Mouse (Mus musculus): ENCODE results near the gene Rgp1.
A peak's percentile ranks its signal among the peaks of the same experiment; 100 is the strongest.
"Not testable (repeated sequence)": the region's sequence is repeated elsewhere in the genome, so short reads cannot be mapped to it uniquely, and the experiment has no call there.

Gene Rgp1

DNA sequence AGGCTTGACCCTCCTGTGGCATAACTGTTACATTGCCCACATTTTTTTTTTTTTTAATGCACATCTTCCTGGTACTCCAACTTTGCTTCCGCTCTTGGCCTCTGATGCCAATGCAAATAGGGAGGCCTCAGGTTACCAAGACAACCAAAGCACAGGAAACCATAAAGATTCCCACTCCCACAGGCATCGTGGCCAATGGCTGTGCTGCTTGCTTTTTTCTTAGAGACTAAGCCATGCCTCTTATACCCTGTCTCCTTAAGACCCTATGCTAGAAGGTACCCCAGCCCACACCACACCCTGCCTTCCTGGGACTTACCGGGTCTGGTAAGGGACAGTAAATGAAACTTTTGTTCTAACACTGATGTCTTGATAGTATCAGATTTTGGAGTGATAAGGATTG, 14.9 kb downstream of the Rgp1 start:
- DNase-seq (ENCODE audit: low spot score in 2 of 2): no peak

DNA sequence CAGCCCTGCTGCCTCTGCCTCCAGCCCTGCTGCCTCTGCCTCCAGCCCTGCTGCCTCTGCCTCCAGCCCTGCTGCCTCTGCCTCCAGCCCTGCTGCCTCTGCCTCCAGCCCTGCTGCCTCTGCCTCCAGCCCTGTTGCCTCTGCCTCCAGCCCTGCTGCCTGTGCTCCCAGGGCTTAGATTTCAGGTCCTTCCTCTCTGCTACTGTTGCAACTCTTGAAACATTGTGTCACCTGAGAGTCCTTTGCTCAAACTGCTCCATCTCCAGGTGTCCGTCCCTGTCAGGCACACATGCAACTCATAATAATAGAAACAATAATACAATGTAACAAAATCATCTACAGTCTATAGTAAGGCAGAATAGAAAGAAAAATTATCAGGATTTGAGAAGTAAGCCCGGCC, 18.1 kb downstream of the Rgp1 start:
- DNase-seq (ENCODE audit: low spot score in 2 of 2): not testable (repeated sequence)

DNA sequence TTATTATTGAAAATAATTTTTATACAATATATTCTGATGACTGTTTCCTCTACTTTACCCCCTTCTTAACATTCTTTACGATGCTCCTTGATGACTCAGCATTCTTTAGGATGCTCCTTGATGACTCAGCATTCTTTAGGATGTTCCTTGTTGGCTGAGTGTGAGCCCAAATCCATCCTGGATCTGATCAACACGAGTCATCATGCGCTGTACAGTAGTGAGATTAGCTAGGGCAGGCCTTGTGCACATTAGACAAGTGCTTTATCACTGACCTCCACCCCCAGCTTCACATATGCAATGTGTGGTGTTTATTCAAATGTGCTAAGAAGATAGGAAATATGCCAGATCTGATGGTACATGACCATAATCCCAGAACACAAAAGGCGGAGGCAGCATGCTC, 19.7 kb downstream of the Rgp1 start:
- no peak for DNase-seq (ENCODE audit: low spot score in 2 of 2)

DNA sequence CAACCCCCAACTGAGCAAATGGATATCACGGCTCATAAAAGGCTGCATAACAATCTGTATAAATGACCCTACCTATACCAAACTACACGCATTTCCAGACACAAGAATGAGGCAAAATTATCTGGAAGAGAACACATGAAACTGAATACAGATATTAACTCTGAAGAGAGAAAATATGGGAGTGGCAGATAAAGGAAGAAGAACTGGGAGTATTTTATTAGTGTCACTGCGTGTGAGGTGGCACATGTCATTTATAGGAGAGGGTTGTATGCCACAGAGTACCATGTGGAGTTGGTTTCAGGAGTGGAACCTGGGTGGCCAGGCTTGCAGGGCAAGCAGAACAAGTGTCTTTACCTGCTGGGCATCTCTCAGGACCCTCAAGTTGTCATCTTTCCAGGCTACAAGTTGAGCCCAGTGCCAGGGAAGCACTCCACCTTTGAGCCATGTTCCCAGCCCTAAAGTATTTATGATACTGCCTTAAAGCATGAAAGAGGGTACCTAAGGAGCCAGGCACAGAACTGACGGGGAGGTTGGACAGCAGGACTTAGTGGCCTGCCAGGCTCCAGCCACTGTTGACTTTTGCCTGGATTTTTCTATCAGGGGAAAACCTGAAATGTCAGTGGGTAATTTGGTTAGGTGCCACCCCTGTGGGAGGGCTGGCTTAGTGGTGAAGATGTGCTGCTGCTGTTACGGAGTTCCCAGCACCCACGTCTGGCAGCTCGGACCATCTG, 20.3 kb downstream of the Rgp1 start:
- DNase-seq (ENCODE audit: low spot score in 2 of 2): no peak

DNA sequence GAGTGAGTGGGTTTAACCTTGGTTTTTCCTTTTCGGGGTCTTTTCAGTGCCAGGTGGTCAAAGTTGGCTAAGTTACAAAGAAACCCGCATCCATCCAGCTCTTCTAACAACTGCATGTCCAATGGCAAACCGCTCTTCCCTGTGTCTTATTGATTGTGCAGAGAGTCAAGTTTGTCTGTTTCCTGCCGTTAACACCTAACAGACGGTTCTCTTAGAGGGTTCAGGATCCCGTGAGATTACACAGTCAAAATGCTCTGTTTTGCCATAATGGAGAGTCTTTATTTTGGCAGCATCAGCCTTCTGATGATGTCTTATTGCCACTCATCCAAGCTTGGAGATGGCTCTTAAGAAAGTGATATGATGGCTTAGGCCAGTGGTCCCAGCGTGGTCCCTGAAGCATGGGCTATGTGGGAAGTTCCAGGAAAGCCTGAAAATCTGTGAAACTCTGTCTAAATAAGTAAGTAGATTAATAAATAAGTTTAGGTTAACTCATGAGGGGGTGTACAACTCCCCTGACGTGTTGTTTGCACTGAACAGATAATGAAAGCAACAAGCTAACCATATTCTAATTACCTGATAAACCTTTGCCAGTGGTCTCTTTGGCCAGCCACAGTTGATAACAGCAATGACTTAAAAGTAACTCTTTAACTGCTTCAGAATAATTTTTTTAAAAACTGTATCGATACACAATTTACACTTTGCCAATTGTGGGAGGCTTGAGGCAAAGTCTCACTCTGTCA, 21.9 kb downstream of the Rgp1 start:
- no peak for DNase-seq (ENCODE audit: low spot score in 2 of 2)

DNA sequence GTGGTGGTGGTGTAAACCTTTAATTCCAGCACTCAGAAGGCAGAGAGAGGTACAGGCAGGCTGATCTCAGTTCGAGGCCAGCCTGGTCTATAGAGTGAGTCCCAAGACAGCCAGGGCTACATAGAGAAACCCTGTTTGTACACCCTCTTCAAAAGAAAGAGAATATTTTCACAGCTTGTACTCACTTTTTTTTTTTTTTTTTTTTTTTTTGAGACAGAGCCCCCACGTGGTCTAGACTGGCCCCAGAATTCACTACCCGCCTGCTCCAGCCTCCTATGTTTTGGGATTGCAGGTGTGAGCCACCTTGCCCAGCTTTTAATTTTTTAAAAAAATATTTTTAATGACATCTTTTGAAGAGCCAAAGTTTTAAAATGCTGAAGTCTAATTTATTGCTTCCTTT, 25.6 kb downstream of the Rgp1 start:
- no peak for DNase-seq (ENCODE audit: low spot score in 2 of 2)

DNA sequence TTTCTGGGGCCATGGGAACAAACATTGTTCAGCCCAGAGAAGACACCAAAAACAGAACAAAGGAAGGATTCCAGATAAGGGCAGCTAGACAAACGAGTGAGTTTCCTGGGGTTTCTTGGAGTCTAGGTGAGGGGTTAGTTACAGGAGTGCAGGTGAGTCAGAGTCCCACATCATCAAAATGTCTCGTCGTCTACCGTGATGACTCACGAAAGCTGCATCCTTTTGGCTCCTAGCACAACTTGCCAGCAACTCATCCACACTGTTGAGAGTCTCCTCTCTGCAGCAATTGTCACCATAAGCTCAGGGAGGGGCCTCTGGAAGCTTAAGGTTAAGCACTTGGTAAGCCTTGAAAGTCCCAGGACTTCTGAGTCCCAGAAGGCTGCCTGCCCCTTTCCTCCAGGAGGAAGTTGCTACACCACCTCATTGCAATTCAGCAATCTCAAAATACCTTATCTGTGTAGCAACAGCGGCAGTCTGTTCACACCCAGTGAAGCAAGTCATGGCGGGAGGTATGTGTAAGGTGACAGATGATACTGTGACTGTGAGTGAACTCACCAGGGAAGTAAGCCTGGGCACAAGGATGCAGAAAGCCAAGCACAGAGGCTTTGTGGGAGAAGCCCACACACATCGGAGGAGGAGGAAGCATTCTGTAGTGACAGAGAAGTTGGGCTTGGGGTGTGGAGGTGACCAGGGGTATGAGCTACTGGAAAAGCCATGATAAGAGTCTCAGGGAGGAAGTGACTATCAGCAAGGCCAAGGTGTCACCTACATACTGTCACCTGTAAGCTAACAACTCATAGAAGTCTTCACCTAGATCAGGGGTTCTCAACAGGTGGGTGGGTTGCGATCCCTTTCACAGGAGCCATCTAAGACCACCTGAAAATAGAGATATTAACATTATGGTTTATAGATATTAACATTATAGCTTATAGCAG, 26.5 kb downstream of the Rgp1 start:
- DNase-seq (ENCODE audit: low spot score in 2 of 2): no peak

DNA sequence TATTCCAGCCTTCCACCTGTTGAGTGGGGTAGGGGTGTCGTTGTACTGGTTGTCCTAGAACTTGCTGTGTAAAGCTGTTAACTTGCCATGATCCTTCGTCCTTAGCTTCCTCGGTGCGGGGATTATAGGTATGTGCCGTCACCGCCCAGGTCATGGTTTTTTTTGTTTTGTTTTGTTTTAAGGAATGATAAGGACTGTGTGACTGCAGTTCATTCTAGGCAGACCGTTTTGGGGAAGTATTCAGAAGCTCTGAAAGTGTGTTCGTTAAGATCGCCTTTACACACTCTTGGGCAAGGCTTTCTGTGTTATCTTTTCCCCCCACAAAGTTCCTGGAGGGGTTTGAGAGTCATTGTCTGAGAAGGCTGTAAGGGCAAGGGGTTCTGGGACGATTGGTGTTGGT, 34.0 kb downstream of the Rgp1 start:
- no peak for DNase-seq (ENCODE audit: low spot score in 2 of 2)

DNA sequence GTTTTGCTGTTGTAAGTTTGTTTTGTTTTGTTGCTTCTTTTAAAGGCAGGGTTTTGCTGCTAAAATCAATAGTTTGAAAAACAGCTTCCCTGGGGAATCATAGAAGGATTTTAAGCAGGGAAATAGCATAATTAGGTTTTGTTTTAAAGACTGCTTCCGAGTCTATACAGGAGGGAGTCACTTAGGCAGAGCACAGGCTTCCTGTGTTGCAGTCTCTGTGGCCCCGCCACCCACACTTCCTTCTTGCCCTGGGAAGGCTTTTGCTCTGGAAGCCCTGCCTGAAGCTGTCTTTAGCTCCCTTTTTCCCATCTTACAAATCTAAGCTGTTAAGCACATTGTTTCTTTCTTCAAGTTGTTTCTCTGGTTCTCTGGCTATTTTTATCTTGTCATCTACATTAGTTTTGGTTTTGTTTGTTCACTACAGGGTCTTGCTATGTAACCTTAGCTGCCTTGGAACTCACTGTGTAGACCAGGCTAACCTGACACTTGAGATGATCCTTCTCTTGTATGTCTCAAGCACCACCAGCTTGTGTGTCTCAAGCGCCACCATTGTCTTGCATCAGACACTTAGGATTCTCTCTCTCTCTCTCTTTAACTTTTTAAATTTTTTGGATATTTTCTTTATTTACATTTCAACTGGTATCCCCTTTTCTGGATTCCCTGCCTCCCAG, 34.7 kb downstream of the Rgp1 start:
- DNase-seq (ENCODE audit: low spot score in 2 of 2): no peak

DNA sequence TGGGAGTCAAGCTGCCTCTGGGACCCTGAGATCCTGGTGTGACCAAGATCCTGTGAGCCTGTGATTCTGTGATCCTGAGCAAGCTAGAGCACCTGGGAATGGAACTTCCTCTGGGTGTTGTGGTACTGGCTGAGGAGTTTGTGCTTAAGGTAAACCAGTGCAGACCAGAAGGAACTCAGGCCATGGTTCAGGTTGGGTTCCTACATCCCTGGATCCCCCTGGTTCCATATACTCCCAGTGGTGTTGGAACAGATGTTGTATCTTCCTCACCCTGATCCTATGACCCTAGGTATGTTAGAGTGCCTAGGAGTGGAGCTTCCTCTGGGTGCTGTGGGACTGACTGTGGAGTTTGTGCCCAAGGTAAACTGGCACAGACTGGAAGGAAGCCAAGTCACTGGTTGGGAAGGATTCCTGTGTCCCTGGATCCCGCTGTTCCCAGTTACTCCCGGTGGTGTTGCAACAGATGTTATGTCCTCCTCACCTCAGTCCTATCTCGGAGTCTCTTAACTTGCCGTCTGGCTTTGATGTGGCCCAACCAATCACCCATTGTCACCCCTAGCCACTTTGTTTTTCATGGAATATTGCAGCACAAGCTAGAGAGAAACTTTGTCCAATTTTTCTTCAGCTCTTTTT, 41.7 kb downstream of the Rgp1 start:
- no peak for DNase-seq (ENCODE audit: low spot score in 2 of 2)

DNA sequence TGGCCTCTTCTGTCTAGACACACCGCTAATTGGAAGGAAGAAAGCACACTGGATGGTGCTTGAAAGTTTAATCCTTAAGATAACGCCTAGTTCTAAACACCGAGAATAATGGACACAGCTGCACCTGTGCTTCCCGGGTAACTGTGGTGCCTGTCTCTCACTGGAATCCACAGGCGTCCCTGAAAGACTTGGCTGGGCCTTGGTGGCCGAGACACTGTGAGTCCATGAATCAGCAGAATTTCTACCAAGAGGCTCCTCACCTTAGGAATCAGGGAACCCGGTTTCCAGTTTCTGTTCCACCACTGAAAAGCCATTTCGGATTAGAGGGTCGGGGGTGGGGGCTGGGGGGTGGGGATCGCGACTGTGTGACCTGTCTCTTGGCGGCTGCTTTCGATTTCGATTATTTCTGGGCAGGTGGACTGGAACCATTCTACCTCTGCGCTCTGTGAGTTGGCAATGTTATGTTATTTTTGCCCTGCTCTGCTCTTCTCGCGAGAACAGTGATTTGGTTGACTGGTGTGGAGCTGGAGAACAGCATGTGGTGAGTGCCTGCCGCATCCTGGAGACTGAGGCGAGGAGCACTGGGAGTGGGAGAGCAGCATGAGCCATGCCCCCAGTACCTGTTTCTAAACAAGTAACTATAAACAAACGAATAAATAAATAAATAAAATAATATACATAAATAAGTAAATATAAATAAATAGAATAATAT, 50.7 kb downstream of the Rgp1 start:
- peak in 1 of 2 experiments; percentile 12 for DNase-seq (ENCODE audit: low spot score in 2 of 2)

DNA sequence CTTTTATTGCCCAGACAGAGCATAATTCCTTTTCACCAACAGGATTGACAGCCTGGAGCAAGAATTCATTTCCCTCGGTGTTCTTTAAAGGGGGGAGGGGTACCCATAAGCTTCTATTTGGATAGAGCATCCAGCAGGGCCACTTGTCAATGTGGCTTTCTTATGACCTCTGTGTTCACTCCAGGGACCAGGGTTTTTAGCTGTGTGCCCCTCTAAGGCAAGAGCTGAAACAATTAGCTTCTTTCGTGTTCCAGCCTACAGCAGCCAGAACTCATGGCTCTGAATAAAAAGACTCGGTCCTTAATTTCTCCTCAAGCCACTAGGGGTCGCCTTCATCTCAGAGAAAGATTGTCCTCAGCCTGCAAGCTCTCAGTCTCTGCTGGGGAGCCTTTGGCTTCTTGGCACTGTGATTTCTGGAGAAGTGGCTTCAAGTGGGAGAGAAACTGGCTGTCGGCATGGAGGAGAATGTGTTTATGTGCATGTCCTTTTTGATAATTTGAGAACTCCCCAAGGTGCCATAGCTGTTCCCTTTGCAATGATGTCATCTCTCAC, 51.6 kb downstream of the Rgp1 start:
- peak in 1 of 2 experiments; percentile 57 for DNase-seq (ENCODE audit: low spot score in 2 of 2)

DNA sequence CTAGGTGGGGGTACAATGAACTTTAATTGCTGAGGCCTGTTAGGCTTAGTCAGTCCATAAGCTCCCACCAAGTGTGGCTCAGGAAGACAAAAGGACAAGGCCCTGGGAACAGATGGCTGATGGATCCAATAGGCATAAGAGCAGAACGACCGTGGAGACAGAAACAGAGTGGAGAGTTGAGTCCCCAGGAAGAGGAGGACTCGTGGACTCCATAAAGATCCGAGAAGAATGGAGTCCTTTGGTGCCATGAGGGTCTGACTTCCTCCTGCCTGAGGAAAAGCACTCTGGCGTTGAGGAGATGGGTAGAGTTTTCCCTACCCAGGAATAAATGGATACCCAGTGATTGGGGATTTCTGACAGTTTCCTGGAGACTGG, 52.1 kb downstream of the Rgp1 start:
- DNase-seq (ENCODE audit: low spot score in 2 of 2): no peak

DNA sequence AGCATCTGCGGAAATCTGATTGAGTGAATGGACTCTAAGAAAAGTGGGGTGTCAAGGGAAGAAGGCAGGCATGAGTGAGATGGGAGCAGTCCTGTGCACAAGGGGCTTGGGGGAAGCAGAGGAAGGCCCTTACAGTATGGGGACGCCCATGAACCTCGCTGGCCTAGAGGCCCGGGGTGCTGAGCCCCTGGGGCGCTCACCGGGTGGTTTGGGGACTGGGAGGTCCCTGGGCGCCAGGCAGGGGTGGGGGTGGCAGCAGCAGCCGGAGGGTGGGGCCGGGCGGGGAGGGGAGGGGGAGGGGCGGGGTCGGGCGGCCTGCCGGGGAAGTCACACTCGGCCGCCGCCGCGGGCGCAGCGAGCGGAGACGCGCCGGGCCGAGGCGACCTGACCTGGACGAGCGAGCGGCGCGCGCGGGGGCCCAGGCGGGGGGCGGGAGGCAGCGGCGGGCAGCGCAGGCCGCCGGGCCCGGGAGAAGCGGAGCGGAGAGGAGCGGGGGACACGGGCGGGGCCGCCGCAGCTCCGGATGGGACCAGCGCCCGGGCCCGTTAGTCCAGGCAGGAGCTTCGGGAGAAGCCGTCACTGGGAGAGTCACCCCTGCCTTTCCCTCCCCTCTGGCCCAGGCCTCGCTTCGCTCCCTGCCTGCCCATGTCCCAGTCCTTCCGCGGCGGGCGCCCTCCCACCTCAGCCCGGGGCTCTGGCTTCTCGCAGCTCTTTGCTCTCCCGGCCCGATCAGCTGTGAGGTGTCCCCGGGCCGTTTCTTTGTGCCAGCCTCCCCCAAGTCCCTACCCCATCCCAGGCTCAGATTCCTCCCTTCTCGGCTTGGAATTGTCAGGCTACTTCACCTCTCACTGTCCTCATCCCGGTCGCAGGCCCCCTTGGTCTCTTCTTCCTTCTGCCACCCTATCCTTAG, 52.8 kb downstream of the Rgp1 start, which contains the start of gene Npr2:
Gene Npr2 (plus strand): TSS at position 890 of the 910 bp plus-strand sequence.
- DNase-seq (ENCODE audit: low spot score in 2 of 2): peak in 1 of 2 experiments; percentile 50

DNA sequence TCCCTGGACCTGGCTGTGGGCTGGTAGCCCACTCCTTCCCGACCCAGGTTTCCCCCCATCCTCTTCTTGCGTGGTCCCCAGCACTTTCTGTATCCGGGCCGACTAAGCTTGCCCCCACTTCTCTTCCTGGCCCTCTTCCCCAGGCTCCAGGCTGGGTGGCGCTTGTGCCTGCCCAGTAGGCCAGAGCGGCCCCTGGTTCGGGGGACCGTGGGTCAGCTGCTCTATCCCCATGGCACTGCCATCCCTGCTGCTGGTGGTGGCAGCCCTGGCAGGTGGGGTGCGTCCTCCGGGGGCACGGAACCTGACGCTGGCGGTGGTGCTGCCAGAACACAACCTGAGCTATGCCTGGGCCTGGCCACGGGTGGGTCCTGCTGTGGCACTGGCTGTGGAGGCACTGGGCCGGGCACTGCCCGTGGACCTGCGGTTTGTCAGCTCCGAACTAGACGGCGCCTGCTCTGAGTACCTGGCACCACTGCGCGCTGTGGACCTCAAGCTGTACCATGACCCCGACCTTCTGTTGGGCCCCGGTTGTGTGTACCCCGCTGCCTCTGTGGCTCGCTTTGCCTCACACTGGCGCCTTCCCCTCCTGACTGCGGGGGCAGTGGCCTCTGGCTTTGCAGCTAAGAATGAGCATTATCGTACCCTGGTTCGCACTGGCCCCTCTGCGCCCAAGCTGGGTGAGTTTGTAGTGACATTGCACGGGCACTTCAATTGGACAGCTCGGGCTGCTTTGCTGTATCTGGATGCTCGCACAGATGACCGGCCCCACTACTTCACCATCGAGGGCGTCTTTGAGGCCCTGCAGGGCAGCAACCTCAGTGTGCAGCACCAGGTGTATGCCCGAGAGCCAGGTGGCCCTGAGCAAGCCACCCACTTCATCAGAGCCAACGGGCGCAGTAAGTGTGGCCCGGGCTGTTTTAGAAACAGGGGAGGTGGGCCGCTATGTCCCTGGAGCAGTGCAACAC, 53.7 kb downstream of the Rgp1 start:
- DNase-seq (ENCODE audit: low spot score in 2 of 2): peak; percentile 21 to 61

DNA sequence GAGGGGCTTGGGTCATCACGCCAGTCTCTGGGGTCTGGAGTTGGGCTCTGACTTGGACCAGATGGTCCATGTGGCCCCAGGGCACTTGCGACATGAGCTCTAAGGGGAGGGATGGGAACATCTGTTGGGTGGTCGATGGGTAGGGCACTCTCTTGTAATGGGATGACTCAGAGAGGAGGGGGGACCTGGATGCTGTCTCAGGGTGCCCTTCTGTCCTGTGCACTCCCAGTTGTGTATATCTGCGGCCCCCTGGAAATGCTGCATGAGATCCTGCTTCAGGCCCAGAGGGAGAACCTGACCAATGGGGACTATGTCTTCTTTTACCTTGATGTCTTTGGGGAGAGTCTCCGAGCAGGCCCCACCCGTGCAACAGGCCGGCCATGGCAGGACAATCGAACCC, 54.8 kb downstream of the Rgp1 start:
- DNase-seq (ENCODE audit: low spot score in 2 of 2): peak; percentile 16 to 51

DNA sequence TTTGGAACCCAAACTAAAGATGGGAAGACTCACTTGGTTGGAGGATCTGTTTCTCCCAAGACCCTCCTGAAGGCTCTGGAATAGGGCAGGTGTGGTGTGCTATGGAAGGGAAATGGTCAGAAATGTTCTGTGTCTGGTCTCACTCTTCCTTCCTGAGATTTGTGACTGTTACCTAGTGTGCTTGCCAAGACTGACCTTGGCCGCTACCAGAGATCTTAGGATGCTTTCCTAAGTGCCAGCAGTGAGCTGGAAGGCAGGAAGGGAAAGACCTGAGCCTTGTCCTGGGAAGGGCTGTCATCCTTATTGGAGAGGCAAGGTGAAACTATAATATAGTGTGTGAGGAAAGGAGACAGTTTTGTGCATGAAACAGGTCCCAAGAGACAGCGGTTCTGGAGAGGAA, 55.2 kb downstream of the Rgp1 start:
- peak in 1 of 2 experiments; percentile 14 for DNase-seq (ENCODE audit: low spot score in 2 of 2)
